Mouse (Mus musculus): ENCODE data around the gene Vopp1. TPM values are rescaled to one million over a fixed set of nuclear protein-coding genes. Genes with fewer than 3 reads are reported as not detected.

The Vopp1 gene
- polyA plus RNA-seq, 1 experiment from 2014 or later: 17.9 TPM

- no peak for ATAC-seq (replicated peaks; ENCODE audit: low FRiP score, low TSS enrichment, low read depth)
- 70% methylated on average over 7 of the region's 7 CpGs for WGBS
- Histone ChIP-seq H3K9ac (ENCODE audit: low read length) (no peak overlapping the region), H3K4me1 (replicated peaks; ENCODE audit: control insufficient read depth, insufficient read depth, low read length) (no peaks in the 10 kb centered on the region), H3K27ac (ENCODE audit: low read depth) (no peak overlapping the region), H3K4me3 (ENCODE audit: low read depth, low read length) (no peak overlapping the region), H3K27me3 (replicated peaks; ENCODE audit: control insufficient read depth, insufficient read depth, low read length) (no peaks in the 10 kb centered on the region), H3K4me2 (ENCODE audit: low read length) (no peak overlapping the region), H3K9me3 (ENCODE audit: control insufficient read depth, low read length) (no peaks in the 10 kb centered on the region), H3K36me3 (ENCODE audit: control insufficient read depth, insufficient read depth, low read length) (peaks cover 27% of the 10 kb centered on the region)
- no peak for DNase-seq (ENCODE audit: low spot score)
Observed at GRCm38 (mm10) chr6:57768948-57769525, 55.9 kb downstream of the Vopp1 start.

- no peak overlapping the region for H3K4me3 ChIP-seq (ENCODE audit: low read depth, low read length)
- WGBS: 34% methylated on average over 8 of the region's 8 CpGs
- no peak overlapping the region for H3K9ac ChIP-seq (ENCODE audit: low read length)
- no peak for ATAC-seq (replicated peaks; ENCODE audit: low FRiP score, low TSS enrichment, low read depth)
- peaks cover 23% of the 10 kb centered on the region; the same call in 1 of the 2 replicates for H3K36me3 ChIP-seq (ENCODE audit: control insufficient read depth, insufficient read depth, low read length)
- H3K27me3 ChIP-seq (replicated peaks; ENCODE audit: control insufficient read depth, insufficient read depth, low read length): no peaks in the 10 kb centered on the region
- H3K27ac ChIP-seq (ENCODE audit: low read depth): no peak overlapping the region
- H3K4me1 ChIP-seq (replicated peaks; ENCODE audit: control insufficient read depth, insufficient read depth, low read length): no peaks in the 10 kb centered on the region
- H3K9me3 ChIP-seq (ENCODE audit: control insufficient read depth, low read length): no peaks in the 10 kb centered on the region
- no peak overlapping the region for H3K4me2 ChIP-seq (ENCODE audit: low read length)
- DNase-seq (ENCODE audit: low spot score): no peak
Observed at GRCm38 (mm10) chr6:57767112-57767868, 57.7 kb downstream of the Vopp1 start.

GRCm38 (mm10) chr6:57766287-57766686 is 58.7 kb downstream of the Vopp1 start:
- 79% methylated on average over 1 of the region's 1 CpGs for WGBS
- ATAC-seq (replicated peaks; ENCODE audit: low FRiP score, low TSS enrichment, low read depth): no peak
- H3K9ac ChIP-seq (ENCODE audit: low read length): no peak overlapping the region

GRCm38 (mm10) chr6:57765095-57765878 is 59.7 kb downstream of the Vopp1 start:
- Histone ChIP-seq H3K4me3 (ENCODE audit: low read depth, low read length) (no peak overlapping the region), H3K4me2 (ENCODE audit: low read length) (no peak overlapping the region), H3K9ac (ENCODE audit: low read length) (no peak overlapping the region), H3K27ac (ENCODE audit: low read depth) (no peak overlapping the region), H3K36me3 (ENCODE audit: control insufficient read depth, insufficient read depth, low read length) (peaks cover 32% of the 10 kb centered on the region), H3K4me1 (replicated peaks; ENCODE audit: control insufficient read depth, insufficient read depth, low read length) (no peaks in the 10 kb centered on the region), H3K27me3 (replicated peaks; ENCODE audit: control insufficient read depth, insufficient read depth, low read length) (no peaks in the 10 kb centered on the region), H3K9me3 (ENCODE audit: control insufficient read depth, low read length) (no peaks in the 10 kb centered on the region)
- ATAC-seq (replicated peaks; ENCODE audit: low FRiP score, low TSS enrichment, low read depth) (no peak), DNase-seq (ENCODE audit: low spot score) (no peak)
- WGBS: 66% methylated on average over 3 of the region's 3 CpGs

More at GRCm38 (mm10) chr6:57766287-57766686, 58.7 kb downstream of the Vopp1 start:
- Histone ChIP-seq H3K36me3 (ENCODE audit: control insufficient read depth, insufficient read depth, low read length) (peaks cover 29% of the 10 kb centered on the region), H3K9me3 (ENCODE audit: control insufficient read depth, low read length) (no peaks in the 10 kb centered on the region), H3K27me3 (replicated peaks; ENCODE audit: control insufficient read depth, insufficient read depth, low read length) (no peaks in the 10 kb centered on the region), H3K27ac (ENCODE audit: low read depth) (no peak overlapping the region), H3K4me1 (replicated peaks; ENCODE audit: control insufficient read depth, insufficient read depth, low read length) (no peaks in the 10 kb centered on the region), H3K4me3 (ENCODE audit: low read depth, low read length) (no peak overlapping the region), H3K4me2 (ENCODE audit: low read length) (no peak overlapping the region)
- DNase-seq (ENCODE audit: low spot score): no peak

GRCm38 (mm10) chr6:57763054-57763453 is 61.9 kb downstream of the Vopp1 start:
- Histone ChIP-seq H3K9me3 (ENCODE audit: control insufficient read depth, low read length) (no peaks in the 10 kb centered on the region), H3K4me2 (ENCODE audit: low read length) (no peak overlapping the region), H3K27ac (ENCODE audit: low read depth) (no peak overlapping the region), H3K27me3 (replicated peaks; ENCODE audit: control insufficient read depth, insufficient read depth, low read length) (no peaks in the 10 kb centered on the region), H3K36me3 (ENCODE audit: control insufficient read depth, insufficient read depth, low read length) (peaks cover 26% of the 10 kb centered on the region), H3K4me3 (ENCODE audit: low read depth, low read length) (no peak overlapping the region), H3K9ac (ENCODE audit: low read length) (no peak overlapping the region), H3K4me1 (replicated peaks; ENCODE audit: control insufficient read depth, insufficient read depth, low read length) (no peaks in the 10 kb centered on the region)
- ATAC-seq (replicated peaks; ENCODE audit: low FRiP score, low TSS enrichment, low read depth) (no peak), DNase-seq (ENCODE audit: low spot score) (no peak)

- Histone ChIP-seq H3K9me3 (ENCODE audit: control insufficient read depth, low read length) (no peaks in the 10 kb centered on the region), H3K27me3 (replicated peaks; ENCODE audit: control insufficient read depth, insufficient read depth, low read length) (no peaks in the 10 kb centered on the region), H3K4me2 (ENCODE audit: low read length) (no peak overlapping the region), H3K36me3 (ENCODE audit: control insufficient read depth, insufficient read depth, low read length) (peaks cover 22% of the 10 kb centered on the region), H3K4me1 (replicated peaks; ENCODE audit: control insufficient read depth, insufficient read depth, low read length) (no peaks in the 10 kb centered on the region), H3K27ac (ENCODE audit: low read depth) (no peak overlapping the region), H3K4me3 (ENCODE audit: low read depth, low read length) (no peak overlapping the region), H3K9ac (ENCODE audit: low read length) (no peak overlapping the region)
- no peak for DNase-seq (ENCODE audit: low spot score)
- 90% methylated on average over 9 of the region's 9 CpGs for WGBS
- ATAC-seq (replicated peaks; ENCODE audit: low FRiP score, low TSS enrichment, low read depth): no peak
Observed at GRCm38 (mm10) chr6:57753962-57754759, 70.8 kb downstream of the Vopp1 start.

GRCm38 (mm10) chr6:57745748-57746129 is 79.2 kb downstream of the Vopp1 start:
- H3K36me3 ChIP-seq (ENCODE audit: control insufficient read depth, insufficient read depth, low read length): no peaks in the 10 kb centered on the region; the same call in 1 of the 2 replicates
- no peak overlapping the region for H3K9ac ChIP-seq (ENCODE audit: low read length)
- no peaks in the 10 kb centered on the region for H3K9me3 ChIP-seq (ENCODE audit: control insufficient read depth, low read length)
- no peak overlapping the region for H3K27ac ChIP-seq (ENCODE audit: low read depth)
- DNase-seq (ENCODE audit: low spot score) (no peak), ATAC-seq (replicated peaks; ENCODE audit: low FRiP score, low TSS enrichment, low read depth) (no peak)
- no peaks in the 10 kb centered on the region for H3K27me3 ChIP-seq (replicated peaks; ENCODE audit: control insufficient read depth, insufficient read depth, low read length)
- WGBS: 96% methylated on average over 2 of the region's 2 CpGs
- no peaks in the 10 kb centered on the region for H3K4me1 ChIP-seq (replicated peaks; ENCODE audit: control insufficient read depth, insufficient read depth, low read length)
- no peak overlapping the region for H3K4me2 ChIP-seq (ENCODE audit: low read length)
- H3K4me3 ChIP-seq (ENCODE audit: low read depth, low read length): no peak overlapping the region

All from intestine, embryonic 14.5 days (tissue).